Mouse (Mus musculus) left cerebral cortex, postnatal 4 days (tissue): ENCODE data around the gene Itgb2l. TPM values are rescaled to one million over a fixed set of nuclear protein-coding genes. Genes with fewer than 3 reads are reported as not detected.

Source experiments
- DNase-seq: peaks from one replicate; pipeline ENCODE4 v3.0.0-alpha.2; 2022
- intact Hi-C: fragments of 180-260 bp; cut with DNase I; formaldehyde crosslinking; loops from one replicate; pipeline ENCODE4 v1.15.1; 2025
- total RNA-seq, 2 experiments: library from RNA; stranded (reverse); gene quantifications; 2 replicates each; pipeline ENCODE4 v1.2.3; 2021

Gene Itgb2l
- total RNA-seq, 2 experiments from 2014 or later: not detected

DNA sequence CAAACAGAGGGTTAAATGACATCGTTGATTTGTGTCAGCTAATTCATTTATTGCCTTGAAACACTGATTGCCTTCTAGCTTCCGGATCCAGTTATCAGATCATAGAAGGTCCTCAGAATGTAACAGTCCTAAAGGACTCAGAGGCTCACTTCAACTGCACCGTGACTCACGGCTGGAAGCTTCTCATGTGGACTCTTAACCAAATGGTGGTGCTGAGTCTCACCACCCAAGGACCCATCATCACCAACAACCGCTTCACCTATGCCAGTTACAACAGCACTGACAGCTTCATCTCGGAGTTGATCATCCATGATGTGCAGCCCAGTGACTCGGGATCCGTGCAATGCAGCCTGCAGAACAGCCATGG, 70.7 kb downstream of the Itgb2l start:
- intact Hi-C loops: loop anchor here (10.0 kb wide), 1 partner anchor 72 kb away; the partner anchor contains the start of gene Itgb2l

More for the DNA sequence above, 70.7 kb downstream of the Itgb2l start:
- no peak for DNase-seq

Other genes with a start within 250 kb of the Itgb2l start
- 1 to 10 TPM; 1.9 to 3.3 TPM for gene Sh3bgr, start 243.2 kb downstream of the Itgb2l start, total RNA-seq
- gene B3galt5, start 207.8 kb downstream of the Itgb2l start, total RNA-seq: 1 to 10 TPM; 3.3 to 4.5 TPM
- 100 to 1,000 TPM; 151 to 164 TPM for gene Pcp4, start 24.0 kb upstream of the Itgb2l start, total RNA-seq